ENCODE assay signal across 7 mouse cellular contexts in genomic region chr12:88361120-88361445, GRCm38 (mm10). TPM values are rescaled to one million over a fixed set of nuclear protein-coding genes. Genes with fewer than 3 reads are reported as not detected.
A peak's percentile ranks its signal among the peaks of the same experiment; 100 is the strongest.
DNase-seq lines count a peak whose midpoint lies in the region; ATAC-seq and TF ChIP-seq lines count a peak whose summit lies in the region.

No protein-coding gene starts in this region.

- peak overlapping the region; percentile 77 for H3K4me3 ChIP-seq in lung, postnatal 0 days (ENCODE audit: low read depth, low read length)
- peak overlapping the region; percentile 79 for H3K4me3 ChIP-seq in forebrain, embryonic 10.5 days
- peak overlapping the region; percentile 70 for H3K4me3 ChIP-seq in liver, embryonic 11.5 days (ENCODE audit: low read depth, low read length)
- peak overlapping the region; percentile 85 for H3K4me3 ChIP-seq in stomach, embryonic 16.5 days (replicated peaks; ENCODE audit: low read length)

- peak overlapping the region; percentile 63 for H3K9ac ChIP-seq in lung, postnatal 0 days (replicated peaks; ENCODE audit: low read depth)
- peak overlapping the region; percentile 75 for H3K9ac ChIP-seq in liver, embryonic 11.5 days (ENCODE audit: low read depth, low read length)
- peak overlapping the region; percentile 88 for H3K9ac ChIP-seq in stomach, embryonic 16.5 days (ENCODE audit: low read length)

- DNase-seq in lung, postnatal 0 days (ENCODE audit: low spot score): no peak
- DNase-seq in lung, postnatal 14 days: no peak
- DNase-seq in forebrain, embryonic 10.5 days (ENCODE audit: extremely low spot score, low spot score): no peak
- no peak for DNase-seq in liver, embryonic 11.5 days (ENCODE audit: low spot score)
- no peak for DNase-seq in urinary bladder, postnatal 4 days (ENCODE audit: low spot score in 2 of 2)
- DNase-seq in gastrocnemius, adult 8-10 months (ENCODE audit: low spot score in 2 of 2): no peak

- H3K36me3 ChIP-seq in lung, postnatal 0 days (ENCODE audit: insufficient read depth, low read length): no peaks in the 10 kb centered on the region
- no peaks in the 10 kb centered on the region for H3K36me3 ChIP-seq in forebrain, embryonic 10.5 days (replicated peaks)
- H3K36me3 ChIP-seq in liver, embryonic 11.5 days (ENCODE audit: control insufficient read depth, insufficient read depth, low read length): no peaks in the 10 kb centered on the region
- H3K36me3 ChIP-seq in stomach, embryonic 16.5 days (ENCODE audit: control insufficient read depth, insufficient read depth, low read length): no peaks in the 10 kb centered on the region

- H3K27ac ChIP-seq in lung, postnatal 0 days (ENCODE audit: low read length): 0 out of 2 replicates have a peak overlapping the region, but pooled peaks have one; percentile 79
- peak overlapping the region; percentile 88 for H3K27ac ChIP-seq in forebrain, embryonic 10.5 days
- H3K27ac ChIP-seq in liver, embryonic 11.5 days (ENCODE audit: low read depth, low read length): peak overlapping the region; percentile 61; the same call in 1 of the 2 replicates
- H3K27ac ChIP-seq in stomach, embryonic 16.5 days (ENCODE audit: low read length): no peak overlapping the region

- peaks cover 4% of the 10 kb centered on the region; the same call in 1 of the 2 replicates for H3K4me1 ChIP-seq in lung, postnatal 0 days (ENCODE audit: insufficient read depth, low read depth, low read length)
- H3K4me1 ChIP-seq in forebrain, embryonic 10.5 days: peaks cover 8% of the 10 kb centered on the region
- H3K4me1 ChIP-seq in liver, embryonic 11.5 days (replicated peaks; ENCODE audit: control insufficient read depth, insufficient read depth, low read length): no peaks in the 10 kb centered on the region
- H3K4me1 ChIP-seq in stomach, embryonic 16.5 days (ENCODE audit: control insufficient read depth, insufficient read depth, low read length): no peaks in the 10 kb centered on the region

- WGBS in lung, postnatal 0 days: 44% methylated on average over 9 of the region's 9 CpGs
- 56% methylated on average over 9 of the region's 9 CpGs for WGBS in forebrain, embryonic 10.5 days
- WGBS in liver, embryonic 11.5 days: 40% methylated on average over 9 of the region's 9 CpGs
- WGBS in stomach, embryonic 16.5 days: 42% methylated on average over 9 of the region's 9 CpGs

- peak overlapping the region; percentile 90 for H3K4me2 ChIP-seq in lung, postnatal 0 days (replicated peaks; ENCODE audit: low read depth, low read length)
- peak overlapping the region; percentile 82 for H3K4me2 ChIP-seq in liver, embryonic 11.5 days
- H3K4me2 ChIP-seq in stomach, embryonic 16.5 days (ENCODE audit: low read depth, low read length): peak overlapping the region; percentile 79

- no peak for TF ChIP-seq EP300 in lung, postnatal 0 days (IDR thresholded peaks at IDR 0.05)

- ATAC-seq in lung, postnatal 0 days: no peak
- ATAC-seq in liver, embryonic 11.5 days (replicated peaks; ENCODE audit: low FRiP score): 0 out of 2 replicates have a peak, but pooled peaks have one; percentile 0
- ATAC-seq in stomach, embryonic 16.5 days (ENCODE audit: insufficient read depth, low FRiP score): no peak

- H3K27me3 ChIP-seq in lung, postnatal 0 days (replicated peaks; ENCODE audit: insufficient read depth, low read length): no peaks in the 10 kb centered on the region
- no peaks in the 10 kb centered on the region for H3K27me3 ChIP-seq in forebrain, embryonic 10.5 days (ENCODE audit: poor library complexity, severe bottlenecking)
- H3K27me3 ChIP-seq in liver, embryonic 11.5 days (replicated peaks; ENCODE audit: control insufficient read depth, insufficient read depth, low read length): no peaks in the 10 kb centered on the region
- H3K27me3 ChIP-seq in stomach, embryonic 16.5 days (ENCODE audit: control insufficient read depth, insufficient read depth, low read length): no peaks in the 10 kb centered on the region

- no peak for TF ChIP-seq CTCF in lung, postnatal 0 days (IDR thresholded peaks at IDR 0.05)

- H3K9me3 ChIP-seq in lung, postnatal 0 days (ENCODE audit: low read length): no peaks in the 10 kb centered on the region
- H3K9me3 ChIP-seq in forebrain, embryonic 10.5 days: no peaks in the 10 kb centered on the region
- no peaks in the 10 kb centered on the region for H3K9me3 ChIP-seq in liver, embryonic 11.5 days (ENCODE audit: control insufficient read depth, low read length)
- no peaks in the 10 kb centered on the region for H3K9me3 ChIP-seq in stomach, embryonic 16.5 days (replicated peaks; ENCODE audit: control insufficient read depth, low read length)

RNA-seq across cellular contexts. Expression of gene Adck1, which starts 0.7 kb away (rescaled TPM):
- polyA plus RNA-seq in lung, postnatal 0 days (2015; fragmentation: Nextera tagmentation; extraction: Ambion mirVana): 12.5 and 12.9 TPM in 2 replicates
- polyA plus RNA-seq in forebrain, embryonic 10.5 days (2016; fragmentation: Nextera tagmentation; extraction: Ambion mirVana): 19.8 and 22.4 TPM in 2 replicates
- 18.4 and 18.7 TPM in 2 replicates for polyA plus RNA-seq in liver, embryonic 11.5 days (2014; fragmentation: Nextera tagmentation; extraction: Ambion mirVana)
- 16.7 and 17.0 TPM in 2 replicates for polyA plus RNA-seq in stomach, embryonic 16.5 days (2015; fragmentation: Nextera tagmentation; extraction: Ambion mirVana)
- total RNA-seq in gastrocnemius, adult 8-10 months (2022): 10 to 100 TPM; 14.5 to 18.0 (median 15.9) TPM

RNA-seq across cellular contexts. Expression of gene Gm5039, which starts 37.3 kb away (rescaled TPM):
- polyA plus RNA-seq in lung, postnatal 0 days (2015; fragmentation: Nextera tagmentation; extraction: Ambion mirVana): not detected in 2 replicates
- not detected in 2 replicates for polyA plus RNA-seq in forebrain, embryonic 10.5 days (2016; fragmentation: Nextera tagmentation; extraction: Ambion mirVana)
- not detected in 2 replicates for polyA plus RNA-seq in liver, embryonic 11.5 days (2014; fragmentation: Nextera tagmentation; extraction: Ambion mirVana)
- polyA plus RNA-seq in stomach, embryonic 16.5 days (2015; fragmentation: Nextera tagmentation; extraction: Ambion mirVana): not detected in 2 replicates
- total RNA-seq in gastrocnemius, adult 8-10 months (2022): not detected
